Mouse (Mus musculus): ENCODE results near the gene Naa15. TPM values are rescaled to one million over a fixed set of nuclear protein-coding genes. Genes with fewer than 3 reads are reported as not detected.

The Naa15 gene
- total RNA-seq, 4 experiments from 2014 or later = 40.5 to 53.0 (median 48.0) TPM

GRCm38 (mm10) chr3:51510903-51511302, 96.0 kb downstream of the Naa15 start:
- DNase-seq (ENCODE audit: low spot score in 2 of 2) = peak; percentile 63 to 64

- no peak for DNase-seq (ENCODE audit: low spot score in 2 of 2)
Measured at GRCm38 (mm10) chr3:51511983-51512382, 97.0 kb downstream of the Naa15 start.

- no peak for DNase-seq (ENCODE audit: low spot score in 2 of 2)
Measured at GRCm38 (mm10) chr3:51517467-51517866, 102.5 kb downstream of the Naa15 start.

DNA sequence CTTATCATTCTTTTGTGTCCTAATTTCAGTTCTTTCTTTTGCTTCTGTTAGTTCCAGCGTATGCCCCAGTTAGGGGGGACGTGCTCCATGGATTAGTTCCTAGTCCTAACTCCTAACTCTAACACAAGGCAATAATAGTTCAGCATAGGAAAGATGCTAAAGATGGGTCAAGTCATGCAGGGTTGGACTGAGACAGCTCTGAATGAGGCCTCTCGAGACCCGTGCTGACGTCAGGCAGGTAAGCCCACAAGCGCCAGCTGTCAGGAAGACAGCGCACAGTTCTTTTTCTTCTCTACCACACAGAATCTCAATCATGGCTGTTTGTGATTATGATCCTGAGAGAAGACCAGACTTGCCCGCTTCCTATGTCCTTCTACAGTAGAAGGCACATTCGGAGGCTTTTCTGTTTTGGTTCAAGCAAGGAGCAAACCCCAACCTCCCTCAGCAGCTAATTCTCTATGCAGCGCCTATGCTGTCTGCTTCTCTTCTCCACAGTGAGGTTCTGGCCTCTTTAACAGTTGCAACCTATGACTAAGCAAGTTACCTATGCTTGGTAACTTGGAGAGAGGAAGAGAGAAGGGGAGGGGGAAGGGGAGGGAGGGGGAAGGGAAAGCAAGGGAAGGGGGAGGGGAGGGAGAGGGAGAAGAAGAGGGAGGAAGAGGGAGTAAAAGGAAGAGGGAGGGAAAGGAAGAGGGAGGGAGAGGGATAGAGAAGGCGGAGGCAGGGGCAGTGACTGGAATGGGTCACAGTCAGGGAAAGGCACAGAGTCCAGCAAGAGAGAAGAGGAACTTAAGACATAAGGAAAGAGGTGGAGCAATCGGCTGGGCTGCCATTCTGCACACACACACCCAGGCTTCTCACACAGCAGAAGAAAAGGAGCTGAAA, 103.2 kb downstream of the Naa15 start:
- no peak for DNase-seq (ENCODE audit: low spot score in 2 of 2)

- DNase-seq (ENCODE audit: low spot score in 2 of 2) = no peak
Measured at GRCm38 (mm10) chr3:51518763-51519121, 103.8 kb downstream of the Naa15 start.

GRCm38 (mm10) chr3:51521262-51521661, 106.3 kb downstream of the Naa15 start:
- DNase-seq (ENCODE audit: low spot score in 2 of 2) = no peak

DNA sequence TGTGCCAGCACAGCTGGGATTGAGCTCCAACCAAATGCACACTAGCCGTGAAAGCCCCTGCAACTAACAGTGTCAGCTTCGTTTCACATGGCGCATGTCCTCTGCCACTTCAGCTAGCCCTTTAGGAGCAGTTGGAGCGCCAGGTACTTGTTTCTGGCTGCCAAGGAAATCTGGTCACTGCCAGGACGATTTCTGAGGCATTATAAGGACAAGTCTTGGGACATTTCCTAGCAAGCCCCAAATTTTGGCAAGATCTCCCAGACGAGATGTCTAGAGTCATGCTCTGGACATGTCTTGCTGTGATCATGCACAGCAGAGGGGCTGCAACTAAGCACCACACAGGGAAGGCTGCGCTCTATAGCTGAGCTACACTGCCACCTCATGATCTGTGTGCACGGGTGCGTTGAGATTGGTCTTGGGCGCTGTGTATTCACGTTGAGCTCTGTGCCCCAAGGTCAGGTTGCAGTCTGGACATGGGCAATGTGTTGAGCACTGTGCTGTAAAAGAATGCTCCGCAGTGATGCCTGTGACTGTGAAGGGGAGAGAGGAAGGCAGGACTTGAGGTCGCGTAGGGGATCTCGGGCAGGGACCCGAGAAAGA, 110.3 kb downstream of the Naa15 start:
- DNase-seq (ENCODE audit: low spot score in 2 of 2) = no peak

Other genes starting within 250 kb of the Naa15 start
- 10 to 100 TPM; 15.7 to 26.0 (median 19.1) TPM for gene Noct, start 190.7 kb upstream of the Naa15 start, total RNA-seq (2022)
- 10 to 100 TPM; 45.1 to 52.6 (median 48.5) TPM for gene Elf2, start 74.5 kb upstream of the Naa15 start, total RNA-seq (2022)
- under 1 TPM in 1 of 4 experiments, not detected in 3; 0.85 TPM for gene Mgarp, start 18.4 kb upstream of the Naa15 start, total RNA-seq (2022)
- gene Ndufc1, start 6.2 kb upstream of the Naa15 start, total RNA-seq (2022) = 1,000 to 10,000 TPM in 2 of 4 experiments, 100 to 1,000 TPM in 2; 957 to 1,091 (median 1,034) TPM
- gene Rab33b, start 68.8 kb downstream of the Naa15 start, total RNA-seq (2022) = 1 to 10 TPM; 5.5 to 9.8 (median 8.8) TPM
- 100 to 1,000 TPM; 178 to 234 (median 186) TPM for gene Setd7, start 145.7 kb downstream of the Naa15 start, total RNA-seq (2022)
- gene Mgst2, start 245.2 kb downstream of the Naa15 start, total RNA-seq (2022) = 1 to 10 TPM in 1 of 4 experiments, under 1 TPM in 1, not detected in 2; 0.52 to 1.6 TPM

All from gastrocnemius, adult 8-10 months (tissue).